Mouse (Mus musculus) right cerebral cortex, adult 2 months (tissue): Measurements from ENCODE around the gene Padi2.

Source experiments
- DNase-seq, 2 experiments: peaks; one replicate each; pipeline ENCODE4 v3.0.0; 2021 to 2022; ENCODE audit warnings: low spot score in 2 of 2

Padi2 gene

DNA sequence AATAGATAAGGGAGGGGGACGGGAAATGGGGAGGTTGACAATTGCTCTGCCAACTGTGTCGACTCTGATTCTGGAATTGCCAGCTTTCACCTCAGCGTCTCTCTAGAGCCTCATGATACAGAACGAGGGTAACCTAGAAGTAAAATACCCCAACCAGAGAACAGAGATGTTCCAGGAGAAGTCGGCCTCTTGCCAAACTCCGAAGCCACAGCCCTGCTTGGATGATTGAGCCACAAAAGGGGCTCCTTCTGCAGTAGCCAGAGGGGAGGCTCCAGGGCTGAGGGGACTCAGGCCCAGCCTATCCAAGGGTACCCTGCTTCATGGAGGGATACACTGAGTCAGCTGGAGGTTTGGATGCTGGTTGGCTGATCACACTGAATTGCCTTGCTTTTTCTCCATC lies 52.2 kb downstream of the Padi2 start:
- no peak for DNase-seq

DNA sequence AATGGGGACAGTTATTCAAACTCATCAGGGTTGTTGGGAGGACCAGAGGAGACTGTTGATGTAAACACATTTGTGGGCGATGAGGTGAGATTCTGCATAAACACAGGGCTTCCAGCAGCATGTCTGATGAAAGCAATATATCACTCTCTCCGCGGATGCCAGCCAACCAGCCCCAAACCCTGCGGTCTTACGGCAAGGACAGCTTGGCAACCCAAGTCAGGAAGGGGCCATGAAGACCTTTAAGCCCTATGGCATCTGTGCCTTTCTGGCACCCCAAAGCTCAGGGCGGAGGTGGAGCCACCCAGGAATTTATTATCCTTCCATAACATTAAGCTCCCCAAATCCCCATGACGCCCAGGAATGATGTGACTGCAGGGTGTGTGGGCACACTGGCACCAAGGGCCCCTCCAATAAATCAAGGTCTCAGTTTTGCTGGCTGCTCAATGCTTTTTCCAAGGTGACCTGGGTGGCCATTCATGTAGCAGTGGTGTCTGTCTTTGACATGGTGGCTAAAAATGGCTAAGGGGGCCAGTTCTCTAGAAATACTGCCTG lies 53.1 kb downstream of the Padi2 start:
- no peak for DNase-seq

DNA sequence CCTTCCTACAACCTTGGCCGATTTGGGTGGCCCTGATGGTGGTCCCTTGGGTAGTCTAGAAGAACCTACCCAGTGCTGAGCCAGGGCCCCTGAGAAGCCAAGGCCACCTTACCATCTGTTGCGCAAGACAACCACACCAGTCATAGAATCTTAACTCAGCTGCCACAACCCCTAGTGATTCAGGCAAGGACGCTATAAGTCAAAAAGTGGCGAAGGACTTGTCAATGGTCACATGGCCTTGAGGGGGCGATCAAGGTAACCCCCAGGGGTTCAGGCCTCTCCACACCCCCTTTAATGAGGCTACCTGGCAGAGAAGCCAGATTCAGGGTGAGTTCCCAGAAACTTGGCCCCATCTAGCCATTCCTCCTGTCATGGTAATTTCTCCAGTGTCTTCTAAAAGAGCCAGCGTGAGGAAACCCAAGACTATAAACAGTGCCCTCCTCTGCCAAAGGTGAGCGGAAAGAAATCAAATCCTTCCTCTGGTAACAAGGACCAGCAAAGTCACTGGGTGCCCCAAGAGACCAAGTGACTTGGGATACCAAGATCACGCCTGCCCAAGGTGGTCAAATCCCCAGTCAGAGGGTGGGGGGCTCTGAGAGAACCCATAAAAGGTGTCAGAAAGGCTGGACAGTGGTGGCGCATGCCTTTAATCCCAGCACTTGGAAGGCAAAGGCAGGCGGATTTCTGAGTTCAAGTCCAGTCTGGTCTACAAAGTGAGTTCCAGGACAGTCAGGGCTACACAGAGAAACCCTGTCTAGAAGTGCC lies 53.8 kb downstream of the Padi2 start:
- no peak for DNase-seq

DNA sequence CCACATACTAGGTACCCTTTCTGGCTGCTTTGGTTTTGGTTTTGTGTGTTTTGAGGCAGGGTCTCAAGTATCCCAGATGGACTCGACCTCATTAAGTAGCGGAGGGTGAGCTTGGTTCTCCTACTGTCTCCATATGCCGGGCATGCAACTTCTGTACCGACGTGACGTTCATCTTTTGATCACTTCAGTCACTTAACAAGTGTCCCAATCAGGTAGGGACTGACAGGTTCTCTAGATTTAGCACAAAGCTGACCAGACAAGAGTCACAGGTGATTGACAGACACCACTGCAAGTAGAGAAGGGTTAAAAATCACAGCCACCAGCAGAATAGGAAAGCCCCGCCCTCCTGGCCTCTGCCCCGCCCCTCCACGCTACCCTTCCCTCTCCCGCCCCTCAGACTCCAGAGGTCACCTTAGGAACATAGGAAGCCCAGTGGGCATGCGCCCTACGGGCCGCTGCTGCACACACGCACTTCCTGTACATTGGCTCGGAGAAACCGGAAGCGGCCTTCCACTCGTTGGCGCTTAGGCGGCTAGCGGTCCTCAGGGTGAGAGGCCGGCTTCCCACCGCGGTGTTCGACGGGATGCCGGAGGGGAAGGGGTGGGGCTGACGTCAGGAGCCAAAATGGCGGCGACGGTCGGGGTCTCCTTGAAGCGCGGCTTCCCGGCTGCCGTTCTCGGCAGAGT lies 54.8 kb downstream of the Padi2 start, which contains the start of gene Sdhb:
Sdhb (plus strand) TSS at position 423 of the 686 bp plus-strand sequence.
- peak; percentile 95 to 96 for DNase-seq

DNA sequence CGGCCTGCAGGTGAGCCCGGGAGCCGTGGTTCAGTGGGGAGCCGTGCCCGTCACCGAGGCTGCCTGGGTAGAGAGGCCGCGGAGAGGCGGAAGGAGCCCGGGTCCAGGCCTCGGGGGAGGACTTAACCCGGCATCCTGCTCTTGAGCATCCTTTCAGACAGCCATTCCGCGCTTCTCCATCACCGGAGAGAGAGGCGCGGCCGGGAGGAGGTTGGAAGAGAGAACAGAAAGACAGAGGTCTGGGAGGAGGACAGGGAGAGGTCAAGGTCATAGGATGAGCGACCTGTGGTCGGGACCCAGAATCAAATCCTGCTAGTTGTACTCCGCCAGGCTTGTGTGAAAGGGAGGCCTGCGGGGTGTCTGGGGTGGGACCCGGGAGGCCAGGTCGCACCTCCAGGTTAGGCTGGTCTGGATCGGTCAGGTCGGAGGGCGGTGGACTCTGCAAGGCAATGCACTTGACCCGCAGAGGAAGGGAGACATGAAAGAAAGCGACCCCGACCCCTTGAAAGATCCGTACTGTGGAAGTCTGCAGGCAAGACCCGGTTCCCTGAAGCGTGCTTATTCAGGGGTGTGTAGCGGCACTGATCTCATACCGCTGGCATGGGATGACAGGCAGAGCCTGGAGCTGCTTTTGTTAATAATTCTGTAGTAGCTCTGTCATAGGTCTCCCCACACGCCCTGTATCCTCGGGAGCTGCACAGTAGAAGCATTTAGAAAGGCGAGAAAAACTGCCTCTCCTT lies 55.5 kb downstream of the Padi2 start:
- DNase-seq, result no peak

GRCm38 (mm10) chr4:140962207-140962909 lies 56.2 kb downstream of the Padi2 start:
- DNase-seq, result no peak

GRCm38 (mm10) chr4:140962950-140963349 lies 56.8 kb downstream of the Padi2 start:
- no peak for DNase-seq

GRCm38 (mm10) chr4:140963941-140964597 lies 57.9 kb downstream of the Padi2 start:
- peak; percentile 53 to 60 for DNase-seq

GRCm38 (mm10) chr4:140964620-140965019 lies 58.5 kb downstream of the Padi2 start:
- DNase-seq, result peak; percentile 83 to 86

DNA sequence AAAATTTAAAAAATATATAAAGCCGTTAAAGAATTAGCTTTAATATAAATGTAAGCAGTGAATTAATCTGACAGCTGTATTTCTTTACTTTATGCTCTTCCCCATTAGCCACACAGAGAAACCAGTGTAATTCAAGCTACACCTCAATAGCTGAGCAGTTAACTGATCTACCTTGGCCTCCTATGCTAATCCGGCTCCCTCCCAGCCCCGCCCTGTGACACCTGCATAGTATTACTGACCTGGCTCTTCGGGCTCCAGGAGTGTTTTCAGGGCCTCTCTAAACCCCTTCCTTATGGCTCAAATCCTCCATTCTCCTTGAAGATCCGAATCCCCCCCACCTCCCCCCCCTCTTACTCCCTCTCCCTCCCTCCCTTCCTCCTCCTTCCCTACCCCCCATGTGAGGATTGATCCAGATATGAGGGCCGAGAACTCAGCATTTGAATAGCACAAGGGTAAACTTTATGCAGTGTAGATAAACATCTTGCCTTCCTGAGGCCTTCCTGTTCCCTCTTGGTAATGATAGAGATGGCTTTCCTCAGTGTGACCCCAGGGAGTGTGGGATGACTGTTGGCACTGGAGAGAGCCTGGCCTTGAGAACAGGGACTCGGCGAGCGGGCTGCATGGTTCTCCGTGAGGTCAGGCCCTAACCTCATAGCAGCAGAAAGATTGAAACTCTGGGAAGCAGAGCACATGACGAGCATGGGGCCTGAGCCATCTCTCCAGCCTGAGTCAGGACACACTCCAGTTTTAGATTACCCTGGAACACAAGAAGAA lies 61.4 kb downstream of the Padi2 start:
- no peak for DNase-seq

DNA sequence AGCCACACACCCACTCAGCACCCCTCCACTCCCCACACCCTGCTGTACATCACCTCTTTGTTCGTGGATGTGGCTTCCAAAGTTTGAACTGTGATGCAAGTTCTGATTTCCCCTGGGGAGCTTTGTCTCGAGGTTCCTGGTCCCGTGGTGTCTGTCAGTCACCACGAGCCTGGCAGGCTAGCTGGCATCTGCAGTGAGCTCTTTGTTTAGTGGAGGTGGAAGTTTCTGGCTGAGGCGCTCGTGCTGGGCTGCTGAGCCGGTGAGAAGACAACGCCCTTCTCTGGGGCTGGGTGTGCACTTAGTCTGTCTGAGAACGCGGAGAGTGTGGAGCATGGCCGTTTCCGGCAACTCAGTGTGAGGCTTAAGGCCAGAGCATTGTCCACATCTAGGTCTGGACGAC lies 65.5 kb downstream of the Padi2 start:
- DNase-seq, result no peak

GRCm38 (mm10) chr4:140974408-140974807 lies 68.3 kb downstream of the Padi2 start:
- no peak for DNase-seq

- DNase-seq, result no peak
These were observed 69.2 kb downstream of the Padi2 start for GRCm38 (mm10) chr4:140975356-140975755.

- no peak for DNase-seq
These were observed 71.1 kb downstream of the Padi2 start for GRCm38 (mm10) chr4:140977278-140977677.

GRCm38 (mm10) chr4:140977886-140978692 lies 71.9 kb downstream of the Padi2 start:
- DNase-seq, result no peak

GRCm38 (mm10) chr4:140981605-140982004 lies 75.5 kb downstream of the Padi2 start:
- no peak for DNase-seq

DNA sequence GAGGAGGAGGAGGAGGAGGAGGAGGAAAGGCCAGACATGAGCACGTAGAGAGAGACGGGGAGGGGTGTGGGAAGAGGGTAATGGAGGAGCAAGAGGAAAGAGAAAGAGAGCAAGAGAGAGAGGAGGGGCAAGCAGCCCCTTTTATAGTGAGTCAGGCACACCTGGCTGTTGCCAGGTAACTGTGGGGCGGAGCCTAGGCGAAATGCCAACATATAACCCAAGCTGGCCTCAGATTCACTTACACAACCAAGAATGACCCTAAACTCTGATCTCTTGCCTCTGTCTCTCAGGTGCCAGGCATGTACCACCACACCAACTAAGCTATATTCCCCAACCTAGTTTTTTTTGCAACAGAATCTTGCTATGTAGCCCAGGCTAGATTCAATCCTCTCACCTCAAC lies 76.7 kb downstream of the Padi2 start:
- no peak for DNase-seq

GRCm38 (mm10) chr4:140983442-140983841 lies 77.3 kb downstream of the Padi2 start:
- DNase-seq, result no peak

DNA sequence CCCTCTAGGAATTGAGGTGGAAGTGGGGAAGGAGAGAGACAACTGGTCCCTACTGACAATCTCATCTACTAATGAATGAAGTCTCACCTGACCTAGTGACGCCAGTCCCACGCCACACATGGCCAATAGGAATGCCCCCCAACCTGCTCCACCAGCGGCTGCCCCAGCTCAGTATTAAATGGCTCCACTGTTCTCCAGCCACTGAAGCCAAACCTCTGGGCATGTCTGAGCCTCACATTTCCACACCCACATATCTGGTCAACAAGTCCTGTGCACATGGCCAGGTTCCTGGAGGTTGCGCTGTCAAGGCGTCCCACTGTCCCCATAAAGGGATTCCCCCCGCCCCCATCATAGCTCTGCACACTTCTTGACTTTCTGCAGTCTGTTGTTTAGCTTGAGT lies 78.4 kb downstream of the Padi2 start:
- no peak for DNase-seq
